Mouse (Mus musculus): ENCODE measurements around the gene Eif2ak4.

GRCm38 (mm10) chr2:118511779-118512417 is 123.5 kb downstream of the Eif2ak4 start:
- no peak for TF ChIP-seq NANOG (IDR thresholded peaks at IDR 0.05; ENCODE audit: borderline replicate concordance, low read length)
- no peak for TF ChIP-seq CTCF (conservative IDR thresholded peaks at IDR 0.05; ENCODE audit: low read length)
- no peak for TF ChIP-seq POU5F1 (IDR thresholded peaks at IDR 0.05; ENCODE audit: borderline replicate concordance, low read length)
